Mouse (Mus musculus) bone marrow, adult 2 months (tissue): Measurements from ENCODE around the gene Snx10.

Experiments used
- CTCF ChIP-seq: fragments of 200-500 bp; IDR thresholded peaks from 2 replicates; pipeline ENCODE4 v1.5.1; 2011; ENCODE audit warnings: low read length, control low read depth; ENCODE audit not compliant: control insufficient read depth, insufficient read depth
- POLR2A ChIP-seq: fragments of 200-500 bp; IDR thresholded peaks from 2 replicates; pipeline ENCODE4 v1.6.1; 2011; ENCODE audit warnings: low read depth, mild to moderate bottlenecking, control low read depth, low read length, borderline replicate concordance; ENCODE audit not compliant: control insufficient read depth

DNA sequence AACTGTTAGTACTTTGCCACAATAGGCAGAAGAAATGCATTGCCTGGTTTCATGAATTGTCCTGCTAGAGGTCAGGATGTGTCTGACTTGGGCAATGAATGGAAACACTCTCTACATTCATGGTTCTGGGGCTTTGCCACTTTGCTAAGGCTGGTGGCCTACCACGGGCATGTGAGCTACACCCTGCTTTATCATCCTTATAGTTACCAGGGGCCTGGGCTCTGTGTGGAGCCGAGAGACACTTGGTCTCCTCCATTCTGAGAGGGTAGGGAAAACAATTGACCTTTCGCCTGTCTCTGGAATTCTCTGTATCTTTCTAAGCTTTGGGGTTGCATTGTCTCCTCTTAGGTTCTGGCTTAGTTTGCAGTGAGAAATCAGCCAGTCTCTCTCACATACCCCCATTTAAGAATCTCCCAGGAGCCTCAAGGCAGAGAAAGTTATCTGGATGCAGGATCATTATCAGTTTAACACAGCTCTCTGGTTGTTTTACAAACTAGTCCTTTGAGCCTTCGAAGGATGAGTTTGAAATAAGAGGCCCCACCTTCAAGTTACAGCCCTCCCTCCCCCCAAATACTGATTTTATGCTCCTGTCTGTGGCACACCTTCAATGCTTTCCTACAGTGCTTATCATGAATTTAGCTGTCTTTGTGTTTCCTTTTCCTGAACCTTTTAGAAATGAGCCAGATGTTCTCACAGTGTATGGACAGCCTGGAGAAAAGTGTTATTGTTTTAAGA is 109.4 kb downstream of the Snx10 start:
- TF ChIP-seq POLR2A (no peak), CTCF (no peak)
